Mouse (Mus musculus): ENCODE results near the gene Ctbp2.

- TF ChIP-seq CTCF (IDR thresholded peaks at IDR 0.05; ENCODE audit: low read depth) (no peak), EP300 (IDR thresholded peaks at IDR 0.05; ENCODE audit: low read depth) (no peak)
These were observed 108.6 kb downstream of the Ctbp2 start for GRCm38 (mm10) chr7:133015416-133016070.
